Mouse (Mus musculus): ENCODE data around the gene Trp63.

Trp63 gene

GRCm38 (mm10) chr16:25875681-25876080 lies 192.1 kb downstream of the Trp63 start:
- DNase-seq (ENCODE audit: low spot score), result no peak

GRCm38 (mm10) chr16:25877416-25877965 lies 193.9 kb downstream of the Trp63 start:
- DNase-seq (ENCODE audit: low spot score), result no peak

- DNase-seq (ENCODE audit: low spot score), result no peak
Observed at GRCm38 (mm10) chr16:25878116-25878515, 194.6 kb downstream of the Trp63 start.

- DNase-seq (ENCODE audit: low spot score), result no peak
Observed at GRCm38 (mm10) chr16:25899071-25899470, 215.5 kb downstream of the Trp63 start.

- DNase-seq (ENCODE audit: low spot score), result no peak
Observed at GRCm38 (mm10) chr16:25899657-25900056, 216.1 kb downstream of the Trp63 start.

GRCm38 (mm10) chr16:25900389-25900908 lies 216.9 kb downstream of the Trp63 start:
- no peak for DNase-seq (ENCODE audit: low spot score)

GRCm38 (mm10) chr16:25912185-25912584 lies 228.6 kb downstream of the Trp63 start:
- DNase-seq (ENCODE audit: low spot score), result no peak

- no peak for DNase-seq (ENCODE audit: low spot score)
Observed at GRCm38 (mm10) chr16:25934181-25934580, 250.6 kb downstream of the Trp63 start.

Measured in urinary bladder, postnatal 25 days (tissue).